Mouse (Mus musculus): ENCODE measurements around the gene Cnr2. TPM values are rescaled to one million over a fixed set of nuclear protein-coding genes. Genes with fewer than 3 reads are reported as not detected.

The Cnr2 gene
- polyA plus RNA-seq, 1 experiment, result 0.38 TPM

GRCm38 (mm10) chr4:135926195-135926808, 31.1 kb downstream of the Cnr2 start:
- TF ChIP-seq POLR2A (IDR thresholded peaks at IDR 0.05; ENCODE audit: control insufficient read depth, low read depth, low read length), result no peak
- TF ChIP-seq CTCF (IDR thresholded peaks at IDR 0.05; ENCODE audit: control insufficient read depth, insufficient read depth, insufficient replicate concordance, low read depth, low read length), result no peak
- Histone ChIP-seq H3K27me3 (ENCODE audit: control insufficient read depth, insufficient read depth, low read length) (no peaks in the 10 kb centered on the region), H3K4me1 (ENCODE audit: control insufficient read depth, insufficient read depth, low read length) (peaks cover 6% of the 10 kb centered on the region), H3K36me3 (ENCODE audit: control insufficient read depth, insufficient read depth, low read length) (no peaks in the 10 kb centered on the region; the same call in 1 of the 2 replicates), H3K4me3 (ENCODE audit: control insufficient read depth, low read depth, low read length) (no peak overlapping the region), H3K27ac (ENCODE audit: control insufficient read depth, insufficient read depth, low read depth, low read length) (no peak overlapping the region)

GRCm38 (mm10) chr4:135926861-135927260, 31.7 kb downstream of the Cnr2 start:
- TF ChIP-seq POLR2A (IDR thresholded peaks at IDR 0.05; ENCODE audit: control insufficient read depth, low read depth, low read length) (no peak), CTCF (IDR thresholded peaks at IDR 0.05; ENCODE audit: control insufficient read depth, insufficient read depth, insufficient replicate concordance, low read depth, low read length) (no peak)
- Histone ChIP-seq H3K4me3 (ENCODE audit: control insufficient read depth, low read depth, low read length) (no peak overlapping the region), H3K36me3 (ENCODE audit: control insufficient read depth, insufficient read depth, low read length) (no peaks in the 10 kb centered on the region; the same call in 1 of the 2 replicates), H3K4me1 (ENCODE audit: control insufficient read depth, insufficient read depth, low read length) (peaks cover under 1% of the 10 kb centered on the region), H3K27ac (ENCODE audit: control insufficient read depth, insufficient read depth, low read depth, low read length) (no peak overlapping the region), H3K27me3 (ENCODE audit: control insufficient read depth, insufficient read depth, low read length) (no peaks in the 10 kb centered on the region)

GRCm38 (mm10) chr4:135928376-135928775, 33.2 kb downstream of the Cnr2 start:
- H3K27ac ChIP-seq (ENCODE audit: control insufficient read depth, insufficient read depth, low read depth, low read length), result no peak overlapping the region
- no peaks in the 10 kb centered on the region for H3K27me3 ChIP-seq (ENCODE audit: control insufficient read depth, insufficient read depth, low read length)
- no peaks in the 10 kb centered on the region; the same call in 1 of the 2 replicates for H3K36me3 ChIP-seq (ENCODE audit: control insufficient read depth, insufficient read depth, low read length)
- no peak overlapping the region for H3K4me3 ChIP-seq (ENCODE audit: control insufficient read depth, low read depth, low read length)
- no peaks in the 10 kb centered on the region; the same call in 1 of the 2 replicates for H3K4me1 ChIP-seq (ENCODE audit: control insufficient read depth, insufficient read depth, low read length)
- TF ChIP-seq CTCF (IDR thresholded peaks at IDR 0.05; ENCODE audit: control insufficient read depth, insufficient read depth, insufficient replicate concordance, low read depth, low read length) (no peak), POLR2A (IDR thresholded peaks at IDR 0.05; ENCODE audit: control insufficient read depth, low read depth, low read length) (no peak)

GRCm38 (mm10) chr4:135929405-135929804, 34.2 kb downstream of the Cnr2 start:
- no peak overlapping the region for H3K4me3 ChIP-seq (ENCODE audit: control insufficient read depth, low read depth, low read length)
- TF ChIP-seq POLR2A (IDR thresholded peaks at IDR 0.05; ENCODE audit: control insufficient read depth, low read depth, low read length) (no peak), CTCF (IDR thresholded peaks at IDR 0.05; ENCODE audit: control insufficient read depth, insufficient read depth, insufficient replicate concordance, low read depth, low read length) (no peak)
- no peaks in the 10 kb centered on the region; the same call in 1 of the 2 replicates for H3K4me1 ChIP-seq (ENCODE audit: control insufficient read depth, insufficient read depth, low read length)
- no peaks in the 10 kb centered on the region; the same call in 1 of the 2 replicates for H3K36me3 ChIP-seq (ENCODE audit: control insufficient read depth, insufficient read depth, low read length)
- no peak overlapping the region for H3K27ac ChIP-seq (ENCODE audit: control insufficient read depth, insufficient read depth, low read depth, low read length)
- H3K27me3 ChIP-seq (ENCODE audit: control insufficient read depth, insufficient read depth, low read length), result no peaks in the 10 kb centered on the region

- H3K36me3 ChIP-seq (ENCODE audit: control insufficient read depth, insufficient read depth, low read length), result no peaks in the 10 kb centered on the region; the same call in 1 of the 2 replicates
- H3K4me3 ChIP-seq (ENCODE audit: control insufficient read depth, low read depth, low read length), result no peak overlapping the region
- TF ChIP-seq CTCF (IDR thresholded peaks at IDR 0.05; ENCODE audit: control insufficient read depth, insufficient read depth, insufficient replicate concordance, low read depth, low read length), result no peak
- TF ChIP-seq POLR2A (IDR thresholded peaks at IDR 0.05; ENCODE audit: control insufficient read depth, low read depth, low read length), result no peak
- H3K27me3 ChIP-seq (ENCODE audit: control insufficient read depth, insufficient read depth, low read length), result no peaks in the 10 kb centered on the region
- no peak overlapping the region for H3K27ac ChIP-seq (ENCODE audit: control insufficient read depth, insufficient read depth, low read depth, low read length)
- H3K4me1 ChIP-seq (ENCODE audit: control insufficient read depth, insufficient read depth, low read length), result no peaks in the 10 kb centered on the region; the same call in 1 of the 2 replicates
These were observed 34.6 kb downstream of the Cnr2 start for GRCm38 (mm10) chr4:135929828-135930227.

GRCm38 (mm10) chr4:135930239-135930638, 35.0 kb downstream of the Cnr2 start:
- no peak overlapping the region for H3K27ac ChIP-seq (ENCODE audit: control insufficient read depth, insufficient read depth, low read depth, low read length)
- TF ChIP-seq CTCF (IDR thresholded peaks at IDR 0.05; ENCODE audit: control insufficient read depth, insufficient read depth, insufficient replicate concordance, low read depth, low read length), result no peak
- TF ChIP-seq POLR2A (IDR thresholded peaks at IDR 0.05; ENCODE audit: control insufficient read depth, low read depth, low read length), result no peak

GRCm38 (mm10) chr4:135931832-135932231, 36.6 kb downstream of the Cnr2 start:
- no peak overlapping the region for H3K4me3 ChIP-seq (ENCODE audit: control insufficient read depth, low read depth, low read length)
- H3K4me1 ChIP-seq (ENCODE audit: control insufficient read depth, insufficient read depth, low read length), result no peaks in the 10 kb centered on the region; the same call in 1 of the 2 replicates
- no peak overlapping the region for H3K27ac ChIP-seq (ENCODE audit: control insufficient read depth, insufficient read depth, low read depth, low read length)
- no peaks in the 10 kb centered on the region for H3K27me3 ChIP-seq (ENCODE audit: control insufficient read depth, insufficient read depth, low read length)
- no peaks in the 10 kb centered on the region for H3K36me3 ChIP-seq (ENCODE audit: control insufficient read depth, insufficient read depth, low read length)
- TF ChIP-seq POLR2A (IDR thresholded peaks at IDR 0.05; ENCODE audit: control insufficient read depth, low read depth, low read length) (no peak), CTCF (IDR thresholded peaks at IDR 0.05; ENCODE audit: control insufficient read depth, insufficient read depth, insufficient replicate concordance, low read depth, low read length) (no peak)

More at GRCm38 (mm10) chr4:135930239-135930638, 35.0 kb downstream of the Cnr2 start:
- H3K36me3 ChIP-seq (ENCODE audit: control insufficient read depth, insufficient read depth, low read length), result no peaks in the 10 kb centered on the region; the same call in 1 of the 2 replicates
- no peaks in the 10 kb centered on the region for H3K27me3 ChIP-seq (ENCODE audit: control insufficient read depth, insufficient read depth, low read length)
- H3K4me1 ChIP-seq (ENCODE audit: control insufficient read depth, insufficient read depth, low read length), result no peaks in the 10 kb centered on the region; the same call in 1 of the 2 replicates
- H3K4me3 ChIP-seq (ENCODE audit: control insufficient read depth, low read depth, low read length), result no peak overlapping the region
